Mouse (Mus musculus) CD4-positive helper T cell, adult 2 months (primary cell): ENCODE data around the gene Clcn2.

Experiments used
- DNase-seq: peaks from one replicate; pipeline ENCODE4 v3.0.0-alpha.2; 2012; ENCODE audit warnings: low read depth, missing footprints, low spot score

Clcn2 gene

GRCm38 (mm10) chr16:20717181-20717977 is at the start of gene Clcn2, which contains the start of gene Polr2h:
Gene Clcn2 (minus strand): TSS chr16:20717746.
Gene Polr2h (plus strand): TSS chr16:20717665.
- DNase-seq: peak; percentile 99

- DNase-seq: peak; percentile 53
These were observed 47.7 kb upstream of the Clcn2 start for GRCm38 (mm10) chr16:20765244-20765643.

GRCm38 (mm10) chr16:20761681-20762080 is 44.1 kb upstream of the Clcn2 start:
- DNase-seq: peak; percentile 38

GRCm38 (mm10) chr16:20757385-20757784 is 39.8 kb upstream of the Clcn2 start:
- DNase-seq: no peak

- DNase-seq: no peak
These were observed 38.5 kb upstream of the Clcn2 start for GRCm38 (mm10) chr16:20756052-20756451.

GRCm38 (mm10) chr16:20750518-20750917 is 33.0 kb upstream of the Clcn2 start:
- DNase-seq: no peak

- no peak for DNase-seq
These were observed 29.1 kb upstream of the Clcn2 start for GRCm38 (mm10) chr16:20746641-20747040.

GRCm38 (mm10) chr16:20739845-20740244 is 22.3 kb upstream of the Clcn2 start:
- DNase-seq: no peak

GRCm38 (mm10) chr16:20736823-20737222 is 19.3 kb upstream of the Clcn2 start:
- DNase-seq: no peak

GRCm38 (mm10) chr16:20736168-20736567 is 18.6 kb upstream of the Clcn2 start:
- DNase-seq: no peak

GRCm38 (mm10) chr16:20735651-20736050 is 18.1 kb upstream of the Clcn2 start:
- no peak for DNase-seq

- no peak for DNase-seq
These were observed 16.5 kb upstream of the Clcn2 start, which contains the start of gene Thpo for GRCm38 (mm10) chr16:20733731-20734730. Gene Thpo (minus strand): TSS chr16:20734511.

GRCm38 (mm10) chr16:20732925-20733730 is 15.6 kb upstream of the Clcn2 start, which contains the start of gene Chrd:
Gene Chrd (plus strand): TSS chr16:20733127.
- DNase-seq: no peak

- no peak for DNase-seq
These were observed 14.8 kb upstream of the Clcn2 start for GRCm38 (mm10) chr16:20732251-20732924.

- DNase-seq: no peak
These were observed 14.1 kb upstream of the Clcn2 start for GRCm38 (mm10) chr16:20731688-20732087.

GRCm38 (mm10) chr16:20730293-20730711 is 12.8 kb upstream of the Clcn2 start:
- no peak for DNase-seq

GRCm38 (mm10) chr16:20726384-20726783 is 8.8 kb upstream of the Clcn2 start:
- DNase-seq: no peak

- no peak for DNase-seq
These were observed 8.2 kb upstream of the Clcn2 start for GRCm38 (mm10) chr16:20725750-20726149.

GRCm38 (mm10) chr16:20725321-20725720 is 7.8 kb upstream of the Clcn2 start:
- no peak for DNase-seq

GRCm38 (mm10) chr16:20724338-20724748 is 6.8 kb upstream of the Clcn2 start:
- DNase-seq: no peak

- DNase-seq: no peak
These were observed 5.7 kb upstream of the Clcn2 start for GRCm38 (mm10) chr16:20723247-20723646.
